12 mouse cellular contexts compared by ENCODE assay signal in genomic region chr11:102652844-102653243, GRCm38 (mm10). TPM values are rescaled to one million over a fixed set of nuclear protein-coding genes. Genes with fewer than 3 reads are reported as not detected.
DNase-seq lines count a peak whose midpoint lies in the region; ATAC-seq and TF ChIP-seq lines count a peak whose summit lies in the region.
"Had no signal": no experiment of that assay in that cellular context is flagged by ENCODE, and none has a peak within 500 bp of the region (broad histone marks: within the 10 kb centered on the region; RNA-seq: fewer than 3 reads in every experiment).

No protein-coding gene starts in this region.

- in situ Hi-C loops in ES-E14 (cut with MboI; ENCODE audit: low sequenced_read_pairs in 2 of 2, unreplicated experiment in 2 of 2) = loop anchor here in 1 of 2 experiments (5.0 to 10.0 kb wide), 2 partner anchors 86 to 158 kb away; no protein-coding TSS in a partner anchor

- H3K4me2 ChIP-seq in liver, embryonic 14.5 days (ENCODE audit: low read depth) = no peak overlapping the region
- H3K4me2 ChIP-seq in limb, embryonic 11.5 days (ENCODE audit: low read depth, severe bottlenecking) = no peak overlapping the region
- H3K4me2 ChIP-seq: heart, embryonic 15.5 days had no signal

- DNase-seq in gastrocnemius, adult 2 months = no peak
- no peak for DNase-seq in gastrocnemius, postnatal 25 days
- DNase-seq in liver, embryonic 14.5 days (ENCODE audit: low read depth in 3 of 3, low spot score in 3 of 3) = no peak
- DNase-seq in liver (no peak), ES-E14 (ENCODE audit: low read depth, low spot score) (no peak)
- DNase-seq in limb, embryonic 11.5 days (ENCODE audit: low spot score) = peak; percentile 56
- DNase-seq: cerebellum, adult 11-12 months had no signal

- intact Hi-C loops in gastrocnemius, adult 2 months (cut with DNase I) = no loop called here

- no peak for ATAC-seq in liver, embryonic 14.5 days (ENCODE audit: insufficient read depth)
- ATAC-seq in limb, embryonic 11.5 days (ENCODE audit: insufficient number of reproducible peaks, low FRiP score, low TSS enrichment, low read depth) = no peak
- ATAC-seq in monocyte, adult 5-6 weeks (replicated peaks; ENCODE audit: insufficient number of reproducible peaks, low FRiP score, low TSS enrichment, poor library complexity, severe bottlenecking) = no peak
- ATAC-seq in granulocyte monocyte progenitor cell, adult 5-6 weeks (replicated peaks; ENCODE audit: poor library complexity, severe bottlenecking) = no peak

- no peaks in the 10 kb centered on the region for H3K9me3 ChIP-seq in liver, embryonic 14.5 days (ENCODE audit: control insufficient read depth, low read length)
- no peaks in the 10 kb centered on the region for H3K9me3 ChIP-seq in ES-E14 (ENCODE audit: control insufficient read depth, insufficient read depth, low read depth, low read length)
- H3K9me3 ChIP-seq in limb, embryonic 11.5 days (ENCODE audit: control insufficient read depth, low read length) = no peaks in the 10 kb centered on the region
- H3K9me3 ChIP-seq: heart, embryonic 15.5 days had no signal

- H3K27ac ChIP-seq in gastrocnemius, adult 2 months = no peak overlapping the region
- H3K27ac ChIP-seq in liver, embryonic 14.5 days = no peak overlapping the region
- H3K27ac ChIP-seq in ES-E14 (ENCODE audit: insufficient read depth, low read depth, low read length, poor library complexity, severe bottlenecking) = no peak overlapping the region
- H3K27ac ChIP-seq in limb, embryonic 11.5 days (replicated peaks; ENCODE audit: low read depth, low read length) = no peak overlapping the region
- H3K27ac ChIP-seq: heart, embryonic 15.5 days; macrophage had no signal

- no peak overlapping the region for H3K9ac ChIP-seq in liver, embryonic 14.5 days (replicated peaks)
- no peak overlapping the region for H3K9ac ChIP-seq in ES-E14 (ENCODE audit: insufficient read depth, low read depth, low read length, poor library complexity, severe bottlenecking)
- no peak overlapping the region for H3K9ac ChIP-seq in limb, embryonic 11.5 days (ENCODE audit: low read length)
- H3K9ac ChIP-seq: heart, embryonic 15.5 days had no signal

- no peaks in the 10 kb centered on the region; the same call in 1 of the 2 replicates for H3K27me3 ChIP-seq in liver, embryonic 14.5 days (ENCODE audit: control insufficient read depth, insufficient read depth, low read length)
- no peaks in the 10 kb centered on the region for H3K27me3 ChIP-seq in limb, embryonic 11.5 days (ENCODE audit: control insufficient read depth, insufficient read depth, low read length)

- H3K4me3 ChIP-seq in gastrocnemius, adult 2 months = no peak overlapping the region
- no peak overlapping the region for H3K4me3 ChIP-seq in liver, embryonic 14.5 days (ENCODE audit: insufficient read depth in 1 of 2, low read depth in 2 of 2, low read length in 2 of 2)
- no peak overlapping the region for H3K4me3 ChIP-seq in ES-E14 (ENCODE audit: insufficient read depth in 1 of 2, low read depth in 1 of 2, low read length in 2 of 2, poor library complexity in 1 of 2, severe bottlenecking in 1 of 2)
- no peak overlapping the region for H3K4me3 ChIP-seq in limb, embryonic 11.5 days (ENCODE audit: low read depth, low read length)
- H3K4me3 ChIP-seq: heart, embryonic 15.5 days had no signal

- H3K4me1 ChIP-seq in liver, embryonic 14.5 days (replicated peaks; ENCODE audit: control insufficient read depth in 2 of 2, insufficient read depth in 2 of 2, low read length in 1 of 2) = no peaks in the 10 kb centered on the region
- peaks cover 0 to 2% of the 10 kb centered on the region in 2 experiments; a peak in 1 of 4 replicates for H3K4me1 ChIP-seq in ES-E14 (ENCODE audit: control insufficient read depth in 2 of 2, insufficient read depth in 2 of 2, low read length in 2 of 2, poor library complexity in 1 of 2)
- H3K4me1 ChIP-seq in limb, embryonic 11.5 days (ENCODE audit: control insufficient read depth, insufficient read depth, low read length) = peaks cover 3% of the 10 kb centered on the region; the same call in 1 of the 2 replicates

- no peak for TF ChIP-seq EP300 in liver, embryonic 14.5 days (IDR thresholded peaks at IDR 0.05; ENCODE audit: low read depth)

- no peaks in the 10 kb centered on the region for H3K36me3 ChIP-seq in liver, embryonic 14.5 days (replicated peaks; ENCODE audit: control insufficient read depth, insufficient read depth, low read depth)
- no peaks in the 10 kb centered on the region for H3K36me3 ChIP-seq in ES-E14 (ENCODE audit: control insufficient read depth, insufficient read depth, low read length, poor library complexity, severe bottlenecking)
- no peaks in the 10 kb centered on the region for H3K36me3 ChIP-seq in limb, embryonic 11.5 days (ENCODE audit: control insufficient read depth, insufficient read depth, low read length)
- H3K36me3 ChIP-seq: heart, embryonic 15.5 days had no signal

- WGBS in liver, embryonic 14.5 days (ENCODE audit: insufficient replicate concordance) = 50% methylated on average over 3 of the region's 3 CpGs
- 72% methylated on average over 3 of the region's 3 CpGs for WGBS in limb, embryonic 11.5 days

- TF ChIP-seq CTCF in gastrocnemius, adult 2 months (IDR thresholded peaks at IDR 0.05) = peak; percentile 33; the same call in 1 of the 2 replicates
- TF ChIP-seq CTCF in liver, embryonic 14.5 days (IDR thresholded peaks at IDR 0.05; ENCODE audit: low read depth) = peak; percentile 35

TF ChIP-seq in ES-E14, 5 proteins besides CTCF, POLR2A, EP300 and RAD21:
- TF ChIP-seq MAFK (IDR thresholded peaks at IDR 0.05; ENCODE audit: insufficient read depth, low read depth, low read length) = no peak
- no peak for TF ChIP-seq HCFC1 (IDR thresholded peaks at IDR 0.05; ENCODE audit: borderline replicate concordance, insufficient read depth, low read length)
- TF ChIP-seq ZNF384 (IDR thresholded peaks at IDR 0.05; ENCODE audit: low read depth, low read length) = peak; percentile 90
- TF ChIP-seq CHD2 (IDR thresholded peaks at IDR 0.05; ENCODE audit: low read depth, low read length) = no peak
TF ChIP-seq in ES-E14: peak in this region for 1.

RNA-seq across cellular contexts. Expression of gene Meioc, which starts 10.7 kb away (rescaled TPM):
- not detected for total RNA-seq in gastrocnemius, adult 2 months (2021)
- not detected for total RNA-seq in gastrocnemius, postnatal 25 days (2021)
- 0.01 and 0.02 TPM in 2 replicates for polyA plus RNA-seq in liver, embryonic 14.5 days (2012; rRNA removed)
- 0.11 TPM in 1 of 2 replicates, not detected in the other for polyA plus RNA-seq in liver, embryonic 14.5 days (2014; fragmentation: Nextera tagmentation; extraction: Ambion mirVana)
- 9.0 and 9.8 TPM in 2 replicates for total RNA-seq in ES-E14 (2012; rRNA removed)
- 0.35 and 1.2 TPM in 2 replicates for polyA plus RNA-seq in limb, embryonic 11.5 days (2014; fragmentation: Nextera tagmentation; extraction: Ambion mirVana)
- 0.21 TPM in 1 of 3 replicates, not detected in the others for total RNA-seq in monocyte, adult 5-6 weeks (2017)
- not detected in 2 replicates for total RNA-seq in granulocyte monocyte progenitor cell, adult 5-6 weeks (2014; fragmentation: Nextera tagmentation)
- not detected in 2 replicates for total RNA-seq in granulocyte monocyte progenitor cell, adult 5-6 weeks (2017)
- total RNA-seq: neutrophil, adult 5-6 weeks had no signal
- polyA plus RNA-seq: macrophage had no signal

RNA-seq across cellular contexts. Expression of gene Ccdc43, which starts 44.7 kb away (rescaled TPM):
- 10 to 100 TPM; 76.9 to 85.9 TPM for total RNA-seq in gastrocnemius, adult 2 months (2021)
- total RNA-seq in gastrocnemius, postnatal 25 days (2021) = 10 to 100 TPM; 60.3 to 73.0 TPM
- polyA plus RNA-seq in liver, embryonic 14.5 days (2012; rRNA removed) = 4.0 and 7.1 TPM in 2 replicates
- 14.1 and 14.7 TPM in 2 replicates for polyA plus RNA-seq in liver, embryonic 14.5 days (2014; fragmentation: Nextera tagmentation; extraction: Ambion mirVana)
- total RNA-seq in ES-E14 (2012; rRNA removed) = 40.5 and 53.7 TPM in 2 replicates
- polyA plus RNA-seq in limb, embryonic 11.5 days (2014; fragmentation: Nextera tagmentation; extraction: Ambion mirVana) = 58.4 and 64.1 TPM in 2 replicates
- total RNA-seq in monocyte, adult 5-6 weeks (2017) = 26.8 to 44.5 TPM (median 32.6 TPM) in 3 replicates
- total RNA-seq in granulocyte monocyte progenitor cell, adult 5-6 weeks (2014; fragmentation: Nextera tagmentation) = 15.5 and 16.9 TPM in 2 replicates
- total RNA-seq in granulocyte monocyte progenitor cell, adult 5-6 weeks (2017) = 33.5 and 42.8 TPM in 2 replicates

RNA-seq across cellular contexts. Expression of gene Fzd2, which starts 48.6 kb away (rescaled TPM):
- 1 to 10 TPM; 1.2 to 2.1 TPM for total RNA-seq in gastrocnemius, adult 2 months (2021)
- 1 to 10 TPM; 2.5 to 2.7 TPM for total RNA-seq in gastrocnemius, postnatal 25 days (2021)
- polyA plus RNA-seq in liver, embryonic 14.5 days (2012; rRNA removed) = 0.91 and 1.1 TPM in 2 replicates
- polyA plus RNA-seq in liver, embryonic 14.5 days (2014; fragmentation: Nextera tagmentation; extraction: Ambion mirVana) = 0.28 and 0.47 TPM in 2 replicates
- 26.4 and 27.9 TPM in 2 replicates for total RNA-seq in ES-E14 (2012; rRNA removed)
- polyA plus RNA-seq in limb, embryonic 11.5 days (2014; fragmentation: Nextera tagmentation; extraction: Ambion mirVana) = 57.2 and 57.4 TPM in 2 replicates
- total RNA-seq in monocyte, adult 5-6 weeks (2017) = not detected in 3 replicates
- not detected in 2 replicates for total RNA-seq in granulocyte monocyte progenitor cell, adult 5-6 weeks (2014; fragmentation: Nextera tagmentation)
- total RNA-seq in granulocyte monocyte progenitor cell, adult 5-6 weeks (2017) = not detected in 2 replicates
- polyA plus RNA-seq: macrophage had no signal
